Mouse (Mus musculus) CD4-positive, CD25-positive, alpha-beta regulatory T cell, adult 4 months (primary cell): ENCODE data around the gene Gm10135. TPM values are rescaled to one million over a fixed set of nuclear protein-coding genes. Genes with fewer than 3 reads are reported as not detected.
A peak's percentile ranks its signal among the peaks of the same experiment; 100 is the strongest.
"Not testable (repeated sequence)": the region's sequence is repeated elsewhere in the genome, so short reads cannot be mapped to it uniquely, and the experiment has no call there.

Source experiments
- ATAC-seq: one replicate; pipeline ENCODE4 v1.8.0; 2017
- polyA plus RNA-seq, 2 experiments: library from polyadenylated mRNA; unstranded; fragments of 100-300 nt; shearing (Covaris generic); gene quantifications; one replicate each; pipeline ENCODE4 v1.2.1; 2017

Gm10135 gene
- polyA plus RNA-seq = not detected

DNA sequence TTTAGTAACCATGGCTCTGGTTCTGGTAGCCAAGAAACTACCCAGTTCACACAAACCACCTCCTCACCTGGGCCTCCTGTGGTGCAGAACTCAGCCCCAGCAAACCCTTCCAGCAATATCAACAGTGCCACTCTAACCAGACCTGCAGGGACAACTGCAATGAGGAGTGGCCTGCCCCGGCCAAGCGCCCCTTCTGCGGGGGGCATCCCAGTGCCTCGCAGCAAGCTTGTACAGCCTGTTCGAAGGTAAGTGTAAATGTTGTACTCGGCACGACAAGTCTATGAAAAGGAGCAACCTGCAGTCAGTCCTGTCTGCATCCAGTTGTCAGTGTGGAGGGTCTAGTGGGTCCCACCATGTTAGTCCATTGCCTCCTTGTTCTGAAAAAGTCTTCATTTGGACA, at the start of gene Gm10135:
Gm10135 (minus strand) TSS at position 101 of the 400 bp plus-strand sequence.
- ATAC-seq = no peak

DNA sequence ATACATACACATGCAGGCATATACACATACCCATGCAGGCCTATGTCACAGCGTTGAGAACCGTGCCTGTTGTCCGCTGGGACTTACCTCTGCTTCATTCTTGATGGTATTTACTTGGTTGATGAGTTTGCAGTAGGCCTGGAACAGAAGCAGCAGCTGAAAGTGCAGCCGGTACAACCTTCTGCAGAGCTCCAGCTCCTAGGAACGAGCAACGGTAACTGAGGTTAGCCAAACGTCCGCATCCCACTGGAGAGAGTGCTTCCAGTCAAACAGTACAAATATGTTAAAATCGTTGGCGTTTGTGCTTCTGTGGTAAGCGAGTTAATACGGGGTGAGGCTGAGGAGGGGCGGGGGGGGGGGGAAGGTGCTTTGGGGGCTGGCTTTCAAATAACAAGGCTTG, 49.3 kb upstream of the Gm10135 start:
- no peak for ATAC-seq

DNA sequence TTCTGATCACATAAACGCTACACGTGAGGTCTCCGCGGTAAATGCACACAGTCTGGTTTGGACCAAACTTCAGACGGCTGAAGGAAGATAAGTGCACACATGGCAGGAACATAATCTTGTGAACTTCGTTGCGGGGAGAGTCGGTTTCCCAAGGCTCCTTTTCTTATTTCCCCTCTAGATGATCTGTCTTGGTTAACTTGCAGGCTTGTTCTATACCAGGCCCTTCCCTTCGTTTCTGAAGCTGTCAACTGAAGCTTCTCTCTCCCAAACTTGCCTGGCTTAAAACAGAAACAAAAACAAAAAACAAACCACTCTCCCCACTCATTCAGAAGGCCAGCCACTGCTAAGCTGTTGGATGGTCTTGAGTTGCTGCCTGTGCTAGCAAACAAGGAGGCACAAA, 40.2 kb upstream of the Gm10135 start:
- no peak for ATAC-seq

DNA sequence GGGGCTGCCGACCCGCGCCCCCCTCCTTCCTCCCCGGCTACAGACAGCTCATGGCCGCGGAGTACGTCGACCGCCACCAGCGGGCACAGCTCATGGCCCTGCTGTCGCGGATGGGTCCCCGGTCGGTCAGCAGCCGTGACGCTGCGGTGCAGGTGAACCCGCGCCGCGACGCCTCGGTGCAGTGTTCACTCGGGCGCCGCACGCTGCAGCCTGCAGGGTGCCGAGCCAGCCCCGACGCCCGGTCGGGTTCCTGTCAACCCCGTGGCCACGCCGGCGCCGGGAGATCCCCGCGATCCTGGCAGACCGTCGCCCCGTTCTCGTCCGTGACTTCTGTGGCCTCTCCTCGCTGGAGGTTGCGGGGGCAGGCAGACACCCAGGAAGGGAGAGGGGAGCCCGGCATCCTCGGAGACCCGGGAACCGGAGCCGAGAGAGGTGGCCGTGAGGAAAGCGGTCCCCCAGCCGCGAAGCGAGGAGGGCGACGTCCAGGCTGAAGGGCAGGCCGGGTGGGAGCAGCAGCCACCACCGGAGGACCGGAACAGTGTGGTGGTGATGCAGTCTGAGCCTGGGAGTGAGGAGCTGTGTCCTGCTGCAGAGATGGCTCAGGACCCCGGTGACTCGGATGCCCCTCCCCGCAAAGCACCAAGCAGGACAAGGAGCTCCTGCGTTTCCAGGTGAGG, 39.2 kb upstream of the Gm10135 start:
- not testable (repeated sequence) for ATAC-seq

DNA sequence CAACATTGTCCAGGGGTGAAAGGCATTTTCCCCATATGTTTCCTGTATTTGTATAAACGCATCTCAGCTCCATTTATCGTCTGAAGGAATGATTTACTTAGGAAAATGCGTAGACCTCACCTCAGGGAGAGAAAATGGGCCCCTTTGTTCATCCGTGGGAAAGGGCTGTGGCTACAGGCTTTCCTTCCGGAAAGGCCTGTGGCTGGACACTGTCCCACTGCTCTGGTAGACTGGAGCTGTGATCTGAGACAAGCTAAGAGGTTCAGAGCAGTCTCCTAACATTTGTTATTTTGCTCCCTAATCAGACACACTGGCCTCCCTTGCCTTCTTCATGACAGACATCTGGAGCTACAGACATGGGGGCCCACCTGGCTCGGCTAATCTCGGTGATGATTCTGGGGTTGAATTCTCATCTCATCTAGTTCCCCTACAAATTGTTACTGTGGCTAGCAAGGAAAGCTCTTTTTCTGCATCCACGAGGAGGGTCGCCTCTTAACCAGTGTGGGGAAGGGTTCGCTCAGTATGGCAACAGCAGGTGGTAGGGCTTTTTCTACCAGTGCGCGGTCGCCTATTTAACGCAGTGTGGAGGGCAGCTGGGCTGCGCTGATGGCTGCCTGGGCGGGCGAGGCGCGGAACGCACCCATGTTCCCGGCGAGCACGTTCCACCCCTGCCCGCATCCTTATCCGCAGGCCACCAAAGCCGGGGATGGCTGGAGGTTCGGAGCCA, 38.5 kb upstream of the Gm10135 start:
- ATAC-seq = not testable (repeated sequence)

DNA sequence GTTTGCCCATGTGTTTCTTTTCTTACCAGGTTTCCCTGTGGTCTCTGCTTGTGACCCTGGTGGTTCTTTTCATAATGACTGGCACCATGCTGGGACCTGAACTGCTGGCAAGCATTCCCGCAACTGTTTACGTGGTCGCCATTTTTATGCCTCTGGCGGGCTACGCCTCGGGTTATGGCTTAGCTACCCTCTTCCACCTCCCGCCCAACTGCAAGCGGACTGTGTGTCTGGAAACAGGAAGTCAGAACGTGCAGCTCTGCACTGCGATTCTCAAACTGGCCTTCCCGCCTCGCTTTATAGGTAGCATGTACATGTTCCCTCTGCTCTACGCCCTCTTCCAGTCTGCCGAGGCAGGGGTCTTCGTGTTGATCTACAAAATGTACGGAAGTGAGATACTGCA, 37.3 kb upstream of the Gm10135 start:
- not testable (repeated sequence) for ATAC-seq

DNA sequence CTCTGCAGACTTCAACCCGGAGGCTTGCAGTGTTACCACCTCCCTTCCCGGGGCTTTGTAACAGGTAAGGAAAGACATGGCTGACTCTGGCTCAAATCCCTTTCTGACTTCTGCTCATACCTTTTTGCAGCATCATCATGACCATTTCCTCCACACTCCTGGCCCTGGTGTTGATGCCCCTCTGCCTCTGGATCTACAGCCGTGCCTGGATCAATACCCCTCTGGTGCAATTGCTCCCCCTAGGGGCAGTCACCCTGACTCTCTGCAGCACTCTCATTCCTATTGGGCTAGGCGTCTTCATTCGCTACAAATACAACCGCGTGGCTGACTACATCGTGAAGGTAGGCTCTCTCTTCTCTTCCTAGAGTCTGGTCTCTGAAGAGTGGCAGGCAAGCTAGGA, 33.7 kb upstream of the Gm10135 start:
- peak; percentile 56 for ATAC-seq

DNA sequence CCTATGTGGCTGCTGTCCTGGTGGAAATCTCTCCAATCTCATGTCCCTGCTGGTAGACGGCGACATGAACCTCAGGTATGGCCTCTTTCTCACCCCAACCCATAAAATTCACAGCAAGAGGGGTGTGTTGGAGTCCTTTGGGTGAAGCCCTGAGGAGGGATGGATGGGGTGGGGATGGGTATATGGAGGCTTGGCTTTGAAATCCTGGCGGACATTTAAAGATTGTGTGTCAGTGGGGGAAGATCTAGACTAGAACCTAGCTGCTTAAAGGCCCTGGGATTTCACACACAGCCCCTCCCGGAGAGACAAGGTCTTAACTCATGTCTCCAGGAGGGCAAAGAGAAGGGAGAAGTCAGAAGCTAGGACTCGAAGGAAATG, 33.1 kb upstream of the Gm10135 start:
- ATAC-seq = no peak

DNA sequence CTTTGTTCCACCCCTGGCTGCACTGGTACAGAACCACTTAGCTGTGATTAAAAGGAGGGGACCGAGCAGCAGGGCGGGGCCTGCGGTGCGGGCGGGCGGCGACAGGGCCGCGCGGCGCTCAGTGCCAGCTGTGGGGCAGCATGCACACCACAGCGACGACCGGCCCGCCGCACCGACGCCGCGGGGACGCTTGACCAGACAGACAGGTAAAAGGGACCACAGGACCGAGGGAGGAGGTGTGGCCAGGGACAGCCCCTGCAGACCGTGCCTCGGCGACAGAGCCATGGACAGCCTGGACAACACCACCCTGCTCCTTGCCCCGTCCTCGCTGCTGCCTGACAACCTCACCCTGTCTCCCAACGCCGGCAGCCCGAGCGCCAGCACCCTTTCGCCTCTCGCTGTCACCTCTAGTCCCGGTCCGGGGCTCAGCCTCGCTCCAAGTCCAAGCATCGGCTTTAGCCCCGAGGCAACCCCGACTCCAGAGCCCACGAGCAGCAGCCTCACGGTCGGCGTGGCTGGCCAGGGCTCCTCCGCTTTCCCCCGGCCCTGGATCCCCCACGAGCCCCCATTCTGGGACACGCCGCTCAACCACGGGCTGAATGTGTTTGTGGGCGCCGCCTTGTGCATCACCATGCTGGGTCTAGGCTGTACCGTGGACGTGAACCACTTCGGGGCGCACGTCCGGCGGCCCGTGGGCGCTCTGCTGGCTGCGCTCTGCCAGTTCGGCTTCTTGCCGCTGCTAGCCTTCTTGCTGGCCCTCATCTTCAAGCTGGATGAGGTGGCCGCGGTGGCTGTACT, 32.5 kb upstream of the Gm10135 start, which contains the start of gene Slc10a4:
Slc10a4 (plus strand) TSS at position 100 of the 798 bp plus-strand sequence.
- ATAC-seq = no peak

DNA sequence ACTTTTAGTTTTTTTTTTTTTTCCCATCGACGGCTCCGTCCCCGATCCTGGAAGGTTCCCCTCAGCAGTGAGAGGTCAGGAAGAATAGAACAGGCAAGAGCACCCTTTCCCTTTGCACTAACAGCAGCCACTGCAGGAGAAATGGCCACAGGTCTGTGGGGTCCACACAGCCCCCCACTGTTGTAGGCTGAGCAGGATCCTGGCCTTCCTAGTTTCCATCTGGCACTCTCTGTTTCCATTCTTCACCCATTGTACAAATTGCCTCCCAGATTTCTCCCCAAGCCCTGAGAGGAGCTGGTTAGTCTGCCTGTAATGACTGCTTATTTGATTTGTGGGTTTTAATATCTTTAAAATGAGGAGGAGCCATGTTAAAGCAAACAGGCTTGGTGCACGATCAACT, 29.5 kb upstream of the Gm10135 start:
- no peak for ATAC-seq

DNA sequence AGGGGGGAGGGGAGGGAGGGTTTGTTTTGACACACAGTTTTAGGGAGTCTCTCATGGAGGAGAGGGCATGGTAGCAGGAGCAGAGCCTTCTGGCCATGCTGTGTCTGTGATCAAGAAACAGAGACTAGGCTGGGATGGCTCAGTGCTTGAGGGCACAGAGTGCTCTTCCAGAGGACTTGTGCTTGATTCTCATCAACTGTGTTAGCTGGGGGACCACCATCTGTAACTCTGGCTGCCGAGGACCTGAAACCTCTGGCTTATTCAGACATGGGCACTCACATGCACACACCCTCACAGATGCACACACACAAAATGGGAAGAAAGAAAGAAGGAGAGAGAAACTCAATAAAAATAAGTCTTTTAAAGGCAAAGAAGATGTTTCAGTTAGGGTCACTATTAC, 24.0 kb upstream of the Gm10135 start:
- ATAC-seq = not testable (repeated sequence)

DNA sequence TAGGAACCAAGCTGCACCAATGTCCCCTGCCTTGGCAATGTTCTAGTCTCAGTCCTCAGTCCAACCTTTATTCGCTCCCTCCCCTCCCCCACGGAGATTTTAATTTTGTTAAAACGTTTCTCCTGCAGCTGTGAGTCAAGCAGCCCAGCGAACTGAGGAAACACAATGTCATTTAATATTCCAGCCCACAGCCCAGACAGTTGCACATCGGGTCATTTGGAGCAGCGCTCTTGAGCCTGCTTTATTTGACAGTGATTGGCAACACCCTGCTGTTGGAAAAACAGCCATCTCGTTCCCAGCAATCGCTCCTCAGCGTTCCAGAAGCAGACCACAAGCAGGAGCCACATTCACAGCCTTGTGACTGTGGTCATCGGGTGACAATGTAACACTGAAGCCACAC, 20.9 kb upstream of the Gm10135 start:
- no peak for ATAC-seq

DNA sequence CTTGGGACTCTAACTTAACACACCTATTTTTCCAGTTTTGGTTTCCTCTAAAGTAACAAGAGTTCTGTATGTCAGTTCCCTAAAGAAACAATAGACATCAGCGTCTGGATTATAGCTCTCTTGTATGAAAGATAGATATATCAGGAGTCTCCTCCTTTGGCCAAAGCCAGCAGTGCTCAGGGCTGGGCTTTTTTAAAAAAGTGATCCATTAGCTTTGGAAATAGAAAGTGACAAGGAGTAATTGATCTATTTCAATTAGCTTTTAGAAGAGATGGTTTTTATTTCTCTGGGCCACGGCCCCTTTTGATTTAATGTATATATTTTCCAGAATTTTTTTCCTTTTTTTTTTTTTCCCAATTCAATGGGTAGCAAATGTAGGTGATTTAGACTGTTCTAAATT, 20.4 kb upstream of the Gm10135 start:
- no peak for ATAC-seq

DNA sequence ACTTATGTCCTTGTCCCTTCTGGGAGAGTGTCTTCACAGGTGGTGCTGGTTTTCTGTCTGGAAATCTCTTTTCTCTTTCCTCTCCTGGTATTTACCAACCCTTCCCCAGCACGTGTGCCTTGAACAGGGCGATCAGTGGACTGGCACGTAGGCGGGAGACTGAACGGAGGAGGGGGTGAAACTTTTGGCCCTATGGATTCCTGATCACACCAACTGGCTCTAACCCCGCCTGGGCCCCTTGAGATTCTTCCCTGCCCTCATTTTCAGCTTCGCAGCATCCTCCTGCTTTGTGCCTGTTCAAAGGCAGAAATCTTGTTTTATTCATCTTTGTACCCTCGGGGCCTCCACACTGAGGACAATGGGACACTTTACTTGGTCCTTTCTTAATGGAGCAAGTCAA, 19.9 kb upstream of the Gm10135 start:
- no peak for ATAC-seq

DNA sequence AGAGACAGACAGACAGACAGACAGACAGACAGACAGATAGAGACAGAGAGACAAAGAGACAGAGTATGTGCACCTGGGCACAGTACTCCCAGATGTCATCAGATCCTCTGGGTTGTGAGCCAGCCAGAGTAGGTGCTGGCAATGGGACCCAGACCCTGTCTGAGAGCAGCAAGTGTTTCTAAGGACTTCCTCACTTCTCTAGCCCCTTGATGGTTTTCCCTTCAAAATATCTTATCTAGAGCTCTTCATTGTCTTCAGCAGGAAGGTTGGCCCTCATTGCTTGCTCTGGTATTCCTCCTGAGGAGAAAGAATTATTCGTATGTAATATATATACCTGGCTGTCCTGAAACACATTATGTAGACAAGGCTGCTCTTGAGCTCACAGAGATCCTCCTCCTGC, 18.0 kb upstream of the Gm10135 start:
- no peak for ATAC-seq

DNA sequence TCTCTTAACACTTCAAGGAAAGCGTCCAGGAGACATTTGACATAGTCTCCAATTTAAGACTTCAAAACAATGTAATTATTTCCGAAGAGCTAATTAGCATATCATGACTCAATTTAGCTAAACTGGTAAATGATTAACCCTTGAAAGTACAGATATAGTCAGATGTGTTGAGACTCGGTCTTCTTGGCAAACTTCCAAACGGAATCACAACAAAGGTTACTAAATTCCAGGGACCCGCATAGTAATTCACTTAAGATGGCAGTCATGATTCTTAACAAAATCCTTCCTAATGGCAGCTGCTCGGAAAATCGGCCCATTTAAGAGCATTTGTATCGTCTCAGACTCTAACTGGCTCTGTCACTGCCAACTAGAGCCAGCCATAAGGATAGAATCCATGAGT, 15.3 kb upstream of the Gm10135 start:
- ATAC-seq = no peak

DNA sequence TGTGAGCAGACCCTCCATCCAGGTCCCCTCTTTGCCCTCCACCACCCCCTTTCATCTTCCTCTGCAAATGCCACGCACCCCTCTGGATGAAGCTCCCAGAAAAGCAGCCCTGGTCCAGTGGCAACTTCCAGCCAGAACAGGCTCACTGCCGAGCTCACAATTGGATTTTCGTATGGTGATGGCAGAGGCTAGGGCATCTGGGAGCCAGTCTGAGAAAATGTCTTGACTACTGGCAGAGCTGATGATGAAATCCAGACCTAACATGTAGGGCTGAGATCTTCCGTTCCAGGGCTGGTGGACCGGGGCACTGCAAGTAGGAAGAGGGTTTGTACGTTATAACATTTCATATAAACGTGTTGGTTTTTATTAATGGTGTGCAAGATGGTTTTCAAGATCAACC, 13.3 kb upstream of the Gm10135 start:
- ATAC-seq = no peak

DNA sequence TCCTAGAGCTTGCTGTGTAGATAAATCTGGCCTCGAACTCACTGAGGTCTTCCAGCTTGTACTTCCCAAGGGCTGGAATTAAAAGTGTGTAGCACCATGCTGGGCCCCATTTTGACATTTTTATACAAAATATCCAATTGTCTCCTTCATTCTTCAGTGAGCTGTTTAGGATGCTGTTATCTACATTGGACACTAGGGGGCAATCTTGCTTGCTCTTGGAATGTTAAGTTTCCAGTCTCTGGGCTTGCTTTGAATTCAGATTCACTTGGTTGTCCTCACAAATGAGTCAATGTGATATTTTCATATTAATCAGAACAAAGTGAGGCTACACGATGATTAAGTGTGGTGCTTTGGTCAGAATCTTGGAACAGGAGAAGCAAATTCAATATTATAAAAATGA, 9.6 kb upstream of the Gm10135 start:
- peak; percentile 70 for ATAC-seq

DNA sequence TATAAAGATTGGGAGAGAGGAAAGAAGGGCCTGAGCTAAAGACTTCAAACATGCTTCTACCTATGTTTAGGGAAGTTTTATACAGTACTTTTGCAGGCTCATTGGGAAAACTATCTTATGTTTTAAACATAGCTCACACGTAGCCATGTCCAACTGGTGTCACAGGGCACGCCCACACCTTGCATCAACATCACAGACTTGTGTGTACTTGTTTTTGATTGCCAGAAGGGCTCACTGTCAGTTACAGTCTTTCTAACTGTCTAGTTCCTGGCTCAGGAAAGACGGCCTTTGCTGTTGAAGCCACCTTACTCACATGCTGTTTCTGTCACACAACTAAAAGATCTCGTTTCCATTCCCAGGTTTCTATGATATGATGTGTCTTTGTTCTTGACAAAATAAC, 2.0 kb upstream of the Gm10135 start:
- ATAC-seq = no peak

DNA sequence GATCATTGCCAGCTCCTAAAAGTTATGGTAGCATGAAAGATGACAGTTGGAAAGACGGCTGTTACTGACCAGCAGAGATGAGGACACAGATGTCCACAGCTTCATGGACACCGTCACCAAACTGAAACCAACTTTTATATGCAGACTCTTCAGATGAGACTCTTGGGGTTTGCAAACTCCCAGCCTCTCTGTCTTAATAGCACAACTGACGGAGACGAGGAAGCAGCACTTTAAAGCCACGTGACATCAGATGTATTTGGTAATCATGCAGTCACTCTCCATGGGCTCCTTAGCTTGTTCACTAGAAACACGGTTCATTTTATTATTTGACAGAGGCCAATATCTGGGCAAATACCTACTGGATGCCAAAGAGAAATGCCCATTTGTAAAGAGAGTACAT, 1.5 kb upstream of the Gm10135 start:
- ATAC-seq = no peak

DNA sequence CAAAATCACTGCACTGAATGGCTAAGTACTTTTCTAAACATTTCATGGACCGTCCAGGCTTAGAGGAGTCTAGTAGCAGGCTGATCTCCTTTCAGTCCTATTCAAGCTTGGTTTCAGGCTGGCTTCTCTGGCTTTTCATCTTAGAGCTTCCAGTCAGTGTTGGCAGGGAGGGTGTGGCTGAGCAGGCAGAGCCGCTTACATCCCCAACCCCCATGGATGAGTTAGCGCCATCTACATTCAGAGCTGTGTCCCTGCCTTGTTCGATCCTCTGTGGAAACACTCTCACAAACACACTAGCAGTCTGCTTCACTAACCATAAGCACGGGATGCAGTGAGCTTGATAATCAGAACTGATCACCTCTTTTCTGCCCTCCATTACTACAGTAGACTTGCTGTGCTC, 1.6 kb downstream of the Gm10135 start:
- no peak for ATAC-seq

DNA sequence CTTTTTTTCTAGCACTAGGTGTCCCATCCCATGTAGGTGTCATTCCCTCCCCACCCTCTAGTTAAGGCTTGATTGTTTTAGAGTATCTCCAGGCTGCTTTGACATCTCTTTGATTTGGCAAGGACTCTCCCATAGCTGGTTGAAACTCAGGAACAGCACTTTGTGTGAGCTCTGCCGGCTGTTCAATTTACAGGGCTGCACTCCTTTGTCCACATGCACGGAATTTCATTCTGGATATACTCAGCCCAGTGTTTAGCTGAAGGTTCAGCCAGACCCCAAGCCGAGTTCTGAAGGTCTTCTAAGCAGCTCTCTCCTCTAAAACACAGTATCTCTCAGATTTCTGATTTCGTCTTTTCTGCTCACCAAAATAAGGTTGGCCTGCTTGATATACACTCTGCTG, 2.1 kb downstream of the Gm10135 start:
- ATAC-seq = no peak

DNA sequence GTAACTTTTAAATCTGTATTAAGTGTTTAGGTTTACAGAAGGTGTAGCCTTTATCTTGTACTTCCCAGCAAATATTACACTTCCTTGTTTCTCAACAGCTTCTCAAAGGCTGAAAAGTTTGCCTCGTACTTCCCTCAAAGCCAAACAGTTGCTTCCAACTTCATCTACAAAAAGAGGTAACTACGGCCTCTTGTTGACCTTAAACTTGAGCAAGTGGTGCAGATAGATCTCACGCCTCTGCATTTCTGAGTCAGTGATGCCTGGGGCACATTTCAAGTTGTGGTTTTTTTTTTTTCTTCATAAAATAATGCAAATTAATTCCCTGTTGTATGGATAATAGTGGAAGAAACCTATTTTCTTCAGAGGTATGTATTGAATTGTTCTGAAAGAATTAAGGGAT, 8.8 kb downstream of the Gm10135 start:
- no peak for ATAC-seq

DNA sequence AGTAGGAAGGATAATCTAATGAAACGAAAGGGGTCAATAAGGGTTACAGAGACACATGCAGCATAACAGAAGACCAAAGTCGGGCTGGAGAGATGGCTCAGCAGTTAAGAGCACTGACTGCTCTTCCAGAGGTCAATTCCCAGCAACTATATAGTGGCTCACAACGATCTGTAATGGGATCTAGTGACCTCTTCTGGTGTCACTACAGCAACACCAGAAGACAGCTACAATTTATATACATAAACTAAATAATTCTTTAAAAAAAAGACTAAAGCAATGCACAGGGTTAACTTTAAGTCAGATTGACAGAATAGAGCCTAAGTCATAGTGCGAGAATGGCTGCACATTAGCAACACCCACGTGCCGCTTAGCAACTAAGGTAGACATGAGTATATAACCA, 14.4 kb downstream of the Gm10135 start:
- no peak for ATAC-seq
